Comparison of ENCODE assay signal across 1 mouse cellular context in the genomic region with DNA sequence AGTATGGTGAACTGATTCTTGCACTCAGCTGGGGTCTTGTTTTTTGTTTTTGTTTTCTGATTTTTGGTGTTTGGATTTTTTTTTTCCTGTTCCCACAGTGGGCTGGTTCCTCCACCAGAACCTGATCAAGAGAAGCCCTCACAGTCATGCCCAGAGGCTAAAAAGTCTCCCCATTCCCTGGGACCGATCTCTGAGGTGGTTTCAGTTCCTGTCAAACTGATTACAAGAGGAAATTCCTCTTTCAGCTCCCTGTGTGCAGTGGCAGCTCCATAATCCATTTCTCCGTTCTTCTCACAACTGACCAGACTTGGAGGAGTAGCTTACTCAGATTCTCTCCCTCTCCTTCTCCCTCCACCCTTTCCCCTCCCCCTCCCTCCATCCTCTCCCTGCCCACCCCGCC.
TF ChIP-seq lines count a peak whose summit lies in the region.

No protein-coding gene starts in this region.

TF ChIP-seq in CH12.LX, 34 proteins besides CTCF, POLR2A, EP300 and RAD21:
- TF ChIP-seq RCOR1 (conservative IDR thresholded peaks at IDR 0.05; ENCODE audit: low read depth, low read length) (no peak), CHD2 (IDR thresholded peaks at IDR 0.05; ENCODE audit: low read length) (no peak), MYC (IDR thresholded peaks at IDR 0.05; ENCODE audit: low read depth, low read length) (no peak), E2F4 (IDR thresholded peaks at IDR 0.05; ENCODE audit: insufficient replicate concordance, low read depth, low read length) (no peak), IRF4 (IDR thresholded peaks at IDR 0.05; ENCODE audit: low read depth, low read length) (peak; percentile 41; the same call in 1 of the 2 replicates), POLR2AphosphoS2 (IDR thresholded peaks at IDR 0.05; ENCODE audit: low read depth, low read length) (no peak), USF1 (IDR thresholded peaks at IDR 0.05; ENCODE audit: low read depth, low read length) (no peak), MAFK (IDR thresholded peaks at IDR 0.05; ENCODE audit: insufficient replicate concordance, low read length) (no peak)
TF ChIP-seq in CH12.LX: peak in this region for 1.
